Mouse (Mus musculus) kidney, embryonic 15.5 days (tissue): Measurements from ENCODE around the gene Crhr2. TPM values are rescaled to one million over a fixed set of nuclear protein-coding genes. Genes with fewer than 3 reads are reported as not detected.

Experiments used
- polyA plus RNA-seq: library from polyadenylated mRNA; unstranded; fragments of >200 nt; fragmentation: Nextera tagmentation; extraction: Ambion mirVana; gene quantifications from 2 replicates; pipeline ENCODE4 v1.2.1, GENCODE M21; 2015

Gene Crhr2
- polyA plus RNA-seq, 1 experiment from 2014 or later: 0.13 TPM

Other genes with a start within 250 kb of the Crhr2 start
- 3.6 and 5.1 TPM in 2 replicates for gene Nod1, start 160.4 kb downstream of the Crhr2 start, polyA plus RNA-seq
- gene Ggct, start 140.1 kb downstream of the Crhr2 start, polyA plus RNA-seq: 8.8 and 9.0 TPM in 2 replicates
- 138 and 141 TPM in 2 replicates for gene Gars, start 95.0 kb downstream of the Crhr2 start, polyA plus RNA-seq
- gene Inmt, start 42.0 kb upstream of the Crhr2 start, polyA plus RNA-seq: 5.9 and 6.1 TPM in 2 replicates
- gene Mindy4, start 70.4 kb upstream of the Crhr2 start, polyA plus RNA-seq: 15.6 and 16.0 TPM in 2 replicates
- gene Aqp1, start 203.4 kb upstream of the Crhr2 start, polyA plus RNA-seq: 29.9 and 38.4 TPM in 2 replicates
- gene Ghrhr, start 243.3 kb upstream of the Crhr2 start, polyA plus RNA-seq: 0.05 TPM in 1 of 2 replicates, not detected in the other